ENCODE assay signal across 30 mouse cellular contexts in the genomic region with DNA sequence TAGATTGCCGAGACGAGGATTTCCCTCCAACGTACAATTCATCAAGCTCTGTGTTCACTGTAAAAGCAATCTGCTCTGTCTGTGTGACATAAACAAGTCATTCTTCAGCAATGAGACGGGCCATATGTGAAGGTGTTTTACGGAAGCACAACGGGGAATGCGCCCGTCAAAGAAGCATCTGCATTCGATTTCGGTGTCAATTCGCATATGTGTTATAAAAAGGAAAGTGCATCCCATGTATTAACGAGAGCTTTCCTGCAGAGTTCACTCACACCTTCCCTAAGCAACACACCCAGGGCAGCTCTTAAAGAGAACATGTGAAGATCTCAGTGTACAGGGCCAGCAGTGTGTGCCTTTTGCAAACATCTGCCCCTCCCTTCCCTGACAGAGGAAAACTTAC.
DNase-seq lines count a peak whose midpoint lies in the region; ATAC-seq and TF ChIP-seq lines count a peak whose summit lies in the region.
"Had no signal": no experiment of that assay in that cellular context is flagged by ENCODE, and none has a peak within 500 bp of the region (broad histone marks: within the 10 kb centered on the region; RNA-seq: fewer than 3 reads in every experiment).

No protein-coding gene starts in this region.

- no peak overlapping the region for H3K9ac ChIP-seq in intestine, embryonic 14.5 days (ENCODE audit: low read length)
- no peak overlapping the region for H3K9ac ChIP-seq in intestine, postnatal 0 days (ENCODE audit: low read depth, low read length)
- no peak overlapping the region for H3K9ac ChIP-seq in stomach, embryonic 15.5 days
- H3K9ac ChIP-seq: embryonic facial prominence, embryonic 12.5 days; forebrain, embryonic 13.5 days; heart, embryonic 15.5 days; hindbrain, embryonic 14.5 days; liver, embryonic 12.5 days; neural tube, embryonic 12.5 days had no signal

- H3K36me3 ChIP-seq in intestine, embryonic 14.5 days (ENCODE audit: control insufficient read depth, insufficient read depth, low read length): no peaks in the 10 kb centered on the region
- H3K36me3 ChIP-seq in intestine, postnatal 0 days (ENCODE audit: control insufficient read depth, insufficient read depth): no peaks in the 10 kb centered on the region
- H3K36me3 ChIP-seq in limb, embryonic 10.5 days: no peaks in the 10 kb centered on the region
- no peaks in the 10 kb centered on the region for H3K36me3 ChIP-seq in stomach, embryonic 15.5 days
- H3K36me3 ChIP-seq: embryonic facial prominence, embryonic 12.5 days; G1E; heart, embryonic 15.5 days; liver, embryonic 12.5 days; neural tube, embryonic 12.5 days had no signal

- H3K4me1 ChIP-seq in intestine, embryonic 14.5 days (replicated peaks; ENCODE audit: control insufficient read depth, insufficient read depth, low read length): peaks cover 10% of the 10 kb centered on the region; the same call in 1 of the 2 replicates
- H3K4me1 ChIP-seq in intestine, postnatal 0 days (replicated peaks; ENCODE audit: control insufficient read depth, insufficient read depth, low read length): no peaks in the 10 kb centered on the region
- peaks cover 12% of the 10 kb centered on the region for H3K4me1 ChIP-seq in limb, embryonic 10.5 days
- no peaks in the 10 kb centered on the region for H3K4me1 ChIP-seq in stomach, embryonic 15.5 days
- H3K4me1 ChIP-seq: forebrain, embryonic 13.5 days; heart, embryonic 15.5 days; liver, embryonic 12.5 days; megakaryocyte, embryonic 14.5 days; neural tube, embryonic 12.5 days had no signal

- DNase-seq in intestine, embryonic 14.5 days (ENCODE audit: low spot score): no peak
- peak; percentile 3 for DNase-seq in embryo, embryonic 9.5 days (ENCODE audit: extremely low spot score)
- peak; percentile 38 for DNase-seq in limb, embryonic 10.5 days (ENCODE audit: low spot score)
- no peak for DNase-seq in right cerebral cortex, postnatal 14 days
- DNase-seq in heart, adult 8-10 months (ENCODE audit: low spot score): no peak
- DNase-seq: adrenal gland, adult 8-10 months; B cell, adult 2 months; cerebellum, adult 9-10 months; gastrocnemius, postnatal 25 days; heart, postnatal 36 days; kidney, postnatal 4 days; lung, adult 18-20 months; lung, postnatal 36 days; midbrain, embryonic 14.5 days; right cerebral cortex, postnatal 25 days; spleen, adult 18-20 months; thymus, adult 18-20 months; thymus, postnatal 36 days had no signal

- H3K4me2 ChIP-seq in intestine, embryonic 14.5 days (ENCODE audit: low read length): peak overlapping the region; percentile 38
- no peak overlapping the region for H3K4me2 ChIP-seq in intestine, postnatal 0 days (replicated peaks; ENCODE audit: low read depth)
- H3K4me2 ChIP-seq in stomach, embryonic 15.5 days: peak overlapping the region; percentile 27; the same call in 1 of the 2 replicates
- H3K4me2 ChIP-seq: embryonic facial prominence, embryonic 12.5 days; forebrain, embryonic 13.5 days; heart, embryonic 15.5 days; hindbrain, embryonic 14.5 days; liver, embryonic 12.5 days; neural tube, embryonic 12.5 days had no signal

- H3K27ac ChIP-seq in intestine, embryonic 14.5 days (ENCODE audit: low read depth): no peak overlapping the region
- no peak overlapping the region for H3K27ac ChIP-seq in intestine, postnatal 0 days (ENCODE audit: low read depth, low read length)
- no peak overlapping the region for H3K27ac ChIP-seq in limb, embryonic 10.5 days
- no peak overlapping the region for H3K27ac ChIP-seq in stomach, embryonic 15.5 days
- H3K27ac ChIP-seq: embryonic facial prominence, embryonic 12.5 days; forebrain, embryonic 13.5 days; heart, embryonic 15.5 days; hindbrain, embryonic 14.5 days; liver, embryonic 12.5 days; neural tube, embryonic 12.5 days had no signal

- no peaks in the 10 kb centered on the region for H3K9me3 ChIP-seq in intestine, embryonic 14.5 days (ENCODE audit: control insufficient read depth, low read length)
- H3K9me3 ChIP-seq in intestine, postnatal 0 days (ENCODE audit: control insufficient read depth): no peaks in the 10 kb centered on the region
- H3K9me3 ChIP-seq in limb, embryonic 10.5 days (replicated peaks): no peaks in the 10 kb centered on the region
- no peaks in the 10 kb centered on the region for H3K9me3 ChIP-seq in stomach, embryonic 15.5 days
- H3K9me3 ChIP-seq: embryonic facial prominence, embryonic 12.5 days; forebrain, embryonic 13.5 days; heart, embryonic 15.5 days; liver, embryonic 12.5 days; neural tube, embryonic 12.5 days had no signal

- H3K27me3 ChIP-seq in intestine, embryonic 14.5 days (replicated peaks; ENCODE audit: control insufficient read depth, insufficient read depth, low read length): no peaks in the 10 kb centered on the region
- no peaks in the 10 kb centered on the region for H3K27me3 ChIP-seq in intestine, postnatal 0 days (replicated peaks; ENCODE audit: control insufficient read depth, insufficient read depth, low read length)
- no peaks in the 10 kb centered on the region for H3K27me3 ChIP-seq in limb, embryonic 10.5 days (ENCODE audit: low read depth, poor library complexity, severe bottlenecking)
- H3K27me3 ChIP-seq in stomach, embryonic 15.5 days (replicated peaks): no peaks in the 10 kb centered on the region
- H3K27me3 ChIP-seq: CH12.LX; embryonic facial prominence, embryonic 12.5 days; forebrain, embryonic 13.5 days; heart, embryonic 15.5 days; liver, embryonic 12.5 days; megakaryocyte, embryonic 14.5 days; neural tube, embryonic 12.5 days had no signal

- TF ChIP-seq CTCF in intestine, postnatal 0 days (IDR thresholded peaks at IDR 0.05; ENCODE audit: low read depth): no peak

- no peak overlapping the region for H3K4me3 ChIP-seq in intestine, embryonic 14.5 days (ENCODE audit: low read depth, low read length)
- H3K4me3 ChIP-seq in intestine, postnatal 0 days (ENCODE audit: low read depth, low read length): no peak overlapping the region
- no peak overlapping the region for H3K4me3 ChIP-seq in limb, embryonic 10.5 days
- no peak overlapping the region for H3K4me3 ChIP-seq in stomach, embryonic 15.5 days (replicated peaks)
- H3K4me3 ChIP-seq: embryonic facial prominence, embryonic 12.5 days; forebrain, embryonic 13.5 days; heart, embryonic 15.5 days; liver, embryonic 12.5 days; megakaryocyte, embryonic 14.5 days; neural tube, embryonic 12.5 days had no signal

- 31% methylated on average over 12 of the region's 12 CpGs for WGBS in intestine, embryonic 14.5 days
- 52% methylated on average over 12 of the region's 12 CpGs for WGBS in intestine, postnatal 0 days
- 43% methylated on average over 12 of the region's 12 CpGs for WGBS in limb, embryonic 10.5 days
- 34% methylated on average over 12 of the region's 12 CpGs for WGBS in stomach, embryonic 15.5 days

- ATAC-seq in intestine, embryonic 14.5 days (replicated peaks; ENCODE audit: low FRiP score, low TSS enrichment, low read depth): no peak
- ATAC-seq in intestine, postnatal 0 days: no peak
- ATAC-seq in stomach, embryonic 15.5 days (ENCODE audit: insufficient read depth, low FRiP score, low read depth): no peak
- ATAC-seq: forebrain, embryonic 13.5 days; inflammation-experienced regulatory T-cells, adult 6 months; liver, embryonic 12.5 days had no signal

Comparison
In these comparisons a context has a peak if more than half of its experiments do, and no peak if none do; other contexts are left out.
1. DNase-seq: peak in embryo, embryonic 9.5 days (single experiment) and limb, embryonic 10.5 days (single experiment); none in intestine, embryonic 14.5 days (single experiment), right cerebral cortex, postnatal 14 days (single experiment) and heart, adult 8-10 months (single experiment).